Mouse (Mus musculus) midbrain, embryonic 13.5 days (tissue): ENCODE measurements at regions not wholly inside any gene's neighbourhood (a gene's known extent, or its start where the extent isn't known, plus 50 kb on each side); places are given as distances from the start of the nearest gene placed in this dataset.

ENCODE experiments used
- ATAC-seq: fragments of 200-750 bp; cut with Nextera tagmentation; 2 replicates; pipeline ENCODE4 v1.8.0; 2017; ENCODE audit warnings: mild to moderate bottlenecking, moderate TSS enrichment, moderate library complexity
- H3K27ac ChIP-seq: fragments of 300-500 bp; sonication (generic); 2 replicates; pipeline ENCODE4 v1.5.1; 2015; ENCODE audit warnings: inconsistent platforms, mild to moderate bottlenecking, moderate library complexity
- H3K27me3 ChIP-seq: fragments of 300-500 bp; sonication (generic); 2 replicates; pipeline ENCODE4 v1.6.1; 2015; ENCODE audit warnings: mild to moderate bottlenecking, inconsistent platforms
- H3K36me3 ChIP-seq: fragments of 300-500 bp; sonication (generic); 2 replicates; pipeline ENCODE4 v1.6.1; 2015; ENCODE audit warnings: mild to moderate bottlenecking, inconsistent platforms
- H3K4me1 ChIP-seq: fragments of 300-500 bp; sonication (generic); replicated peaks from 2 replicates; pipeline ENCODE4 v1.6.1; 2015; ENCODE audit warnings: inconsistent platforms
- H3K4me2 ChIP-seq: fragments of 300-500 bp; sonication (generic); replicated peaks from 2 replicates; pipeline ENCODE4 v1.6.1; 2015; ENCODE audit warnings: moderate library complexity, mild to moderate bottlenecking, inconsistent platforms
- H3K4me3 ChIP-seq: fragments of 300-500 bp; sonication (generic); replicated peaks from 2 replicates; pipeline ENCODE4 v1.5.1; 2015; ENCODE audit warnings: mild to moderate bottlenecking, inconsistent platforms
- H3K9ac ChIP-seq: fragments of 300-500 bp; sonication (generic); replicated peaks from 2 replicates; pipeline ENCODE4 v1.6.1; 2015; ENCODE audit warnings: mild to moderate bottlenecking, inconsistent platforms
- H3K9me3 ChIP-seq: fragments of 300-500 bp; sonication (generic); 2 replicates; pipeline ENCODE4 v1.6.1; 2016; ENCODE audit warnings: mild to moderate bottlenecking, inconsistent platforms
- WGBS: fragments of 180-500 bp; shearing (Covaris S2); methylation state at CpG from one replicate; pipeline ENCODE4 v1.1.7; 2015; 5-methylcytosine and 5-hydroxymethylcytosine counted together

DNA sequence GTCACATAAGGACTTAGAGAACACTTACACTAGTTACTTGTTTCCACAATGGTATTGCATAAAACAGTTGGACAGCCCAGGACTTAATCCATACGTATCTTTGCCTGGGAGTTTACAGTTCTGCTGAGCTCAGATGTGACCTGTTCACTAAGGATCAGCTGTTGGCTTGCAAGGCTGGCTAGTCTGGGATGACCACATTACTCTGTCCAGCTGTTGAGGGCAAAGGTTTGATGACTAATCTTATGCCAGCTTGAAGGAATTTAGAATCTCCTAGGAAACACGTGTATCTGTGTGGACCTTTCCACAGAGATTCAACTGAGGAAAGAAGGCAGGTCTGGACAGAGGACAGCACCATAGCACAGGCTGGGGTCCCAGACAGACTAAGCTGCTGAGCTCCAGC lies 188.7 kb upstream of the Sesn3 start:
- no peak overlapping the region for H3K4me3 ChIP-seq
- no peaks in the 10 kb centered on the region for H3K36me3 ChIP-seq
- no peak overlapping the region for H3K9ac ChIP-seq
- H3K4me2 ChIP-seq: no peak overlapping the region
- H3K4me1 ChIP-seq: 0 out of 2 replicates have a peak, but pooled peaks cover 2% of the 10 kb centered on the region
- WGBS: 64% methylated on average over 2 of the region's 2 CpGs
- H3K9me3 ChIP-seq: no peaks in the 10 kb centered on the region
- H3K27ac ChIP-seq: no peak overlapping the region
- ATAC-seq: no peak
- H3K27me3 ChIP-seq: no peaks in the 10 kb centered on the region

DNA sequence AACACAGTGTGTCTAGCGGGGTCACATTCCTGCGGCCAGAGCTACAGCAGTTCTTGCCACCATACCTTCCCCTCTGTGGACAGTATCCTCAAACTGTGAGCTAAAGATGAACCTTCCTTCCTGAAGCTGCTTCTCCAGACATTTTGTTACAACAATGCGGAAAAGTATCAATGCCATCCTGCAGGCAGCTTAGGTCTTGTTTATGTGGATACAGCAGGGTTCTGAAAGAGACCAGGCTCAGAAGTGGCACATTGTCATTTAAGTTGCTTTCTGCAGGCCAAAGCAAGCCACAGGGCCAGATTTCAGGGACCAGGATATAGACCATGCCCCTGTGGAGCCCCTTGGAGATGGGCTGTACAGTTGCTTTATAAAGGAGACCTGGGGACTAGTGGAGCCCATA lies 188.3 kb upstream of the Sesn3 start:
- 95% methylated on average over 3 of the region's 3 CpGs for whole genome bisulfite sequencing
- no peak overlapping the region for H3K4me2 ChIP-seq
- H3K27me3 ChIP-seq: no peaks in the 10 kb centered on the region
- no peak for ATAC-seq
- H3K27ac ChIP-seq: no peak overlapping the region
- no peaks in the 10 kb centered on the region for H3K9me3 ChIP-seq
- H3K4me1 ChIP-seq: 0 out of 2 replicates have a peak, but pooled peaks cover 2% of the 10 kb centered on the region
- H3K4me3 ChIP-seq: no peak overlapping the region
- H3K36me3 ChIP-seq: no peaks in the 10 kb centered on the region
- H3K9ac ChIP-seq: no peak overlapping the region

DNA sequence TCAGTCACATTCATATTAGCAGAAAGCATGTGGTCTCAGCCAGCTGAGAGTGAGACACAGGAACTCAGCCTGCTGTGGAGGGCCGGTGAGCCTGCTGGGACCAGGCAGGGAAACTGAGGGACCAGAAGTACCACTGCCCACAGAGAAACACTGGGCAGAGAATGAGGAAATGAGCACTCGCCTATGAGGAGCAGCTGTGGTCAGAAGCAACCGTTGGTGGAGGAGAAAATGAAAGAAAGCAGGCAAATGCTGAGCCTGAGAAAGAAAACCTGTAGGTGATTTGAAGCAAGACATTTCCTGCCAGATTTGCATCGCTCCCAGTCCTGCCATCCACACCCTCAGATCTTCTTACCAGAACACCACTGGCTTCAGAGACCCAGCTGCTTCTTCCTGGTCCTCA lies 187.0 kb upstream of the Sesn3 start:
- no peaks in the 10 kb centered on the region for H3K9me3 ChIP-seq
- H3K27ac ChIP-seq: no peak overlapping the region
- H3K36me3 ChIP-seq: no peaks in the 10 kb centered on the region
- H3K4me1 ChIP-seq: 0 out of 2 replicates have a peak, but pooled peaks cover 2% of the 10 kb centered on the region
- H3K4me3 ChIP-seq: no peak overlapping the region
- ATAC-seq: no peak
- H3K27me3 ChIP-seq: no peaks in the 10 kb centered on the region
- H3K4me2 ChIP-seq: no peak overlapping the region
- WGBS: 85% methylated on average over 4 of the region's 4 CpGs
- no peak overlapping the region for H3K9ac ChIP-seq

DNA sequence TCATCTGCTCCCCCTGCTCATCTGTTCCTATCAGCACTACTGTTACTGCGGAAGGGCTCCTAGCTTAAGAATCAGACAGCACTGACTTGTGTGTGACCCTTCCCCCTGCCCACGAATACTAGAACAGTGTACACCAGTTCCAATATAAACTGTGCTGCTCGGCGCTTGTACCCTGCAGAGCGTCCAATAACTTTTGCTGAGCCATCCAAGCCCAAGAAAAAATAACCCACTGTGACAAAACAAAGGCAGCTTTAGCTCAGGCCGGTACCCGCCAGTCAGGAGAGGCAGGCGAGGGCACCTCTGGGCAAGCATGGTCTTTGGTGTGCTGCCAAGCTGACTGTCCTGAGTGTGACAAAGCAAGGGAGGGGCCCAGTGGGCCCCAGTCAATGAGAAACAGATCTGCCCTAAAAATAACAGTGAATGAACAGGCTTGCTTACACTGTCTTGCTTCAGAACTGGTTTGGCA lies 185.0 kb upstream of the Sesn3 start:
- H3K9me3 ChIP-seq: no peaks in the 10 kb centered on the region
- H3K9ac ChIP-seq: no peak overlapping the region
- H3K36me3 ChIP-seq: no peaks in the 10 kb centered on the region
- 0 out of 2 replicates have a peak, but pooled peaks cover 2% of the 10 kb centered on the region for H3K4me1 ChIP-seq
- H3K4me3 ChIP-seq: no peak overlapping the region
- ATAC-seq: peak; percentile 82
- WGBS: 62% methylated on average over 8 of the region's 8 CpGs
- H3K27ac ChIP-seq: no peak overlapping the region
- no peaks in the 10 kb centered on the region for H3K27me3 ChIP-seq
- no peak overlapping the region for H3K4me2 ChIP-seq

DNA sequence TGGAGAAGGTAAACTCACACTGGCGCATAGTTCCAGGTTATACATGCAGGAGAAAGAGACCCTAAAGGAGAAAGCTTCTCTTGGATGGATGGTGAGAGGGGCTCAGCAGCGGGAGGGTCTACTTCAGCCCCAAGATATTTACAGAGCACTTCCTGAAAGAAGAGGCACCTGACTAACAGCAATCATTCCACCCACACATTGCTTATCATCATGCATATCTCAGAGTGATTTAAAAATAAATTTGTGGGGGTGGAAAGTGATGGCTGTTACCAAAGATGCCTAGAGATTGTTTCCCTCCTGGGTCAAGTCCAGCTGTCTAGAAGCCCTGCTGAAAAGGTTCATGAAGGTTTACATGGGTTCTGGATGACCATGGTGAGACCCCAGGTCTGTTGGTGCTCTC lies 184.4 kb upstream of the Sesn3 start:
- H3K27me3 ChIP-seq: no peaks in the 10 kb centered on the region
- no peaks in the 10 kb centered on the region for H3K36me3 ChIP-seq
- H3K4me3 ChIP-seq: no peak overlapping the region
- WGBS: 86% methylated on average over 2 of the region's 2 CpGs
- no peak overlapping the region for H3K4me2 ChIP-seq
- H3K4me1 ChIP-seq: 0 out of 2 replicates have a peak, but pooled peaks cover 2% of the 10 kb centered on the region
- H3K9ac ChIP-seq: no peak overlapping the region
- ATAC-seq: no peak
- no peak overlapping the region for H3K27ac ChIP-seq
- H3K9me3 ChIP-seq: no peaks in the 10 kb centered on the region

DNA sequence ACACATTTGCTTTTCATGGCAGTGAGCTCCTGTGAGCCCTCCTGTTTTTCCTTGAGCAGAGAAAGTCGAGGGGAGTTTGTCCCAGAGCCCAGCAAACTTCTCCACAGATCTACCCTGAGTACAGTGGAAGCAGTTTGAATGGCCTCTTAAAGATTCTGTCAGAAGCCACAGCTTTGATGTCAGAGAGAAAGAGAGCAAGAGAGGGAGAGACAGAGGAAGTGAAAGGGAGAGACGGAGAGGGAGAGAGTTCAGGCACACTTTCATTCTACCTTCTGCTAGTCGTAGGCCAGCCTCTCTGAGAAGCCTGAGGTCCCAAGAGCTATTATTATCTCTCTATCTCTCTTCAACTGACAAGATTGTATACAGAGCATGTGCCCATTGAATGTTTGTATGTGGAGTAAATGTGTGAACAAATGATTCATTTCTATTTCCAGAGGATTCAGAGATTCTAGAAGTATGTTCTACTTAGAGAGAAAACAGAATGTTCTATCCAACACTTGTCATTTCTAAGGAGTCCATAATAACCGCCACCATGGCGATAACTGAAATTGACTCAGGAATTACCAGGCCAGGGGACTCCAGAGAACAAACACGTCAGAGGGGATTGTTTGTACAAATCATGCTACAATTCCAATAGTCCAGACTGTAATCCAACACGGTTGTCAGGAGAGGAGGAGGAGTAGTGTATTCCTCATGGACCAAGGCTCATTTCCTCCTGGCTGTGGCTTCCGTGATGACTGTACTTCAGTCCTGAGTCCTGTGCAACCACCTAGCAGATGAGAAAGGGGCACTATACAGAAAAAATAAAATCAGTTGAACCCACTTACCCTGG lies 183.6 kb upstream of the Sesn3 start:
- Histone ChIP-seq H3K4me1 (0 out of 2 replicates have a peak, but pooled peaks cover 2% of the 10 kb centered on the region), H3K27ac (no peak overlapping the region), H3K27me3 (no peaks in the 10 kb centered on the region), H3K9me3 (no peaks in the 10 kb centered on the region), H3K4me2 (no peak overlapping the region), H3K36me3 (no peaks in the 10 kb centered on the region), H3K4me3 (no peak overlapping the region), H3K9ac (no peak overlapping the region)
- ATAC-seq: no peak
- 76% methylated on average over 8 of the region's 8 CpGs for WGBS

DNA sequence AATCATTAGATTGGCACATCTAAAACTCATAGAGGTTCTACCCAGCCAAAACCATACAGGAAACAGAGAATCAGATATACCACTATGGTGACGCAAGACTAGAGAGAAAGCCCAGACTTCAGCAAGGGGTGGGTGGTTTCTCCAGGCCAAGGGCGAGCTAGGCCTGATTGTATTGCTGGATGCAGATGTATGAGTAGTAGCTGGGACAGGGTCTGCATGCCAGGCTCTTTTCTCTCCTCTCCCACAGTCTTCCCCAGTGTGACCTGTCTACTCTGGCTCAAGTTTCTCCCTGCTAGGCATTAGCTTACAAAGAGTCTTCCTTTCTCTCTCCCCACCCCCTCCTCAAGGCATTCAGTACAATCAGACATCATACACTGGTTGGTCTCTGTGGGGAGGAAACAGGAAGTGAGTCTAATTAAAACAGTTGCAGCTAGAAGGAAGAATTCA lies 181.8 kb upstream of the Sesn3 start:
- ATAC-seq: no peak
- H3K4me2 ChIP-seq: no peak overlapping the region

DNA sequence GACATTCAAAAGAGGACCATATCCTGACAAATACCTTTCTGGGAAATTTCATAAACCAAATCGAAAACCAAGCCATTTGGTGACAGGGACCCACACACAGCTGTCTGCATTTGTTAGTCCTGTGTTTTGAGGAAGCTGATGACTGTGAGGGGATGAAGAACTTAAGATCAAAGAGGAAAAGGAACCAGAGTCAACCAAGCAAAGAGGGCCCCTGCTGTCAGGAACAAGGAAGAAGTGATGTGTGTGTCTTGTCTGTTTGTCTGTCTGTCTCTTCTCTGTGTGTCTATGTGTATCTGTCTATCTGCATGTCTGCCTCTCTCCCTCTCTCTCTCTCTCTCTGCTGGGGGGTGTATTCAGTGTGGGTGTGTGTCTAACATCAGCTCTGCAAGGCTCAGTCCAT lies 171.3 kb upstream of the Sesn3 start:
- ATAC-seq: no peak
- no peaks in the 10 kb centered on the region for H3K9me3 ChIP-seq
- no peaks in the 10 kb centered on the region for H3K4me1 ChIP-seq
- H3K4me2 ChIP-seq: no peak overlapping the region
- H3K27me3 ChIP-seq: no peaks in the 10 kb centered on the region
- no peak overlapping the region for H3K4me3 ChIP-seq
- 76% methylated on average over 1 of the region's 1 CpGs for WGBS
- no peak overlapping the region for H3K27ac ChIP-seq
- H3K9ac ChIP-seq: no peak overlapping the region
- no peaks in the 10 kb centered on the region for H3K36me3 ChIP-seq

More for the DNA sequence above, 181.8 kb upstream of the Sesn3 start:
- Histone ChIP-seq H3K4me1 (0 out of 2 replicates have a peak, but pooled peaks cover 2% of the 10 kb centered on the region), H3K36me3 (no peaks in the 10 kb centered on the region), H3K27me3 (no peaks in the 10 kb centered on the region), H3K9ac (no peak overlapping the region), H3K27ac (no peak overlapping the region), H3K4me3 (no peak overlapping the region), H3K9me3 (no peaks in the 10 kb centered on the region)
- 75% methylated on average over 2 of the region's 2 CpGs for WGBS

DNA sequence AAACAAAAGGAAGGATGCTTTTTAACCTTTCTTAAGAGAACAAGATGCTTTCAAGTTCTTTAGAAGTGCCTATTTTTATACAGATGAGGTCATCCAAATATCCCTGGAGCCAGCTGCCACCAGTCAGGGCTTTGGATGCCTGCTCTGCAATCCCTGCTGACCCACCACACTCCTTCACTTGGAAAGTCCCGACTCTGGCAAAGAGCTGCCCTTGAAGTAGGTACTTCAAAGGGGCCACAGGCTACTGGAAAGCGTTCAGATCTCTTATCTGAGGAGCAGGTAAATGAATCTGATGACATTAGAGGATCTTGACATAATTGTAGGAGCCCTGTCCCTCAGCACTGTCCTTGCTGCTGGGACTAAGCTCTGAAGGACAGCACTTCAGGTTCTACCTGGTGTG lies 169.9 kb upstream of the Sesn3 start:
- no peak overlapping the region for H3K4me3 ChIP-seq
- WGBS: 73% methylated on average over 2 of the region's 2 CpGs

DNA sequence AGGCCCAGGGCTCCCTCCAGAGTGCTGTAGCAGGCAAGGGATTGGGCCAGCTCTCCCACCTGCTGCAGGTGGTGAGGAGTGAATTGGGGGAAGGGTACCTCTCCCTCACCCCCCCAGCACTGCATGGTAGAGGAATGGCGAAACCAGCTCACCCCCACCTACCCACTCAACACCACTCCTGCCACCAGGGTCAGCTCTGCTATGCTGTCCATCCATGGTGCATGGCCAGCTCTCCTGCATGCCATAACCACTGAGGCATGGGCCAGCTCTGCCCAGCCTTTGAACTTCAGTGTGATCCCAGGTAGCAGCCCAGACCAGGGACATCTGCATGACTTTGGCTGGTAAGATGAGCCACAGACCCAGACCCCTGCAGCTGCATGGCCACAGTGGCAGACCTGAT lies 168.5 kb upstream of the Sesn3 start:
- WGBS: 73% methylated on average over 1 of the region's 1 CpGs
- Histone ChIP-seq H3K4me2 (no peak overlapping the region), H3K36me3 (no peaks in the 10 kb centered on the region), H3K9me3 (no peaks in the 10 kb centered on the region), H3K27me3 (no peaks in the 10 kb centered on the region), H3K9ac (no peak overlapping the region), H3K4me1 (0 out of 2 replicates have a peak, but pooled peaks cover 3% of the 10 kb centered on the region), H3K27ac (no peak overlapping the region), H3K4me3 (no peak overlapping the region)
- 0 out of 2 replicates have a peak, but pooled peaks have one; percentile 24 for ATAC-seq

More for the DNA sequence above, 169.9 kb upstream of the Sesn3 start:
- no peak for ATAC-seq
- Histone ChIP-seq H3K27ac (no peak overlapping the region), H3K9me3 (no peaks in the 10 kb centered on the region), H3K9ac (no peak overlapping the region), H3K27me3 (no peaks in the 10 kb centered on the region), H3K4me2 (no peak overlapping the region), H3K4me1 (no peaks in the 10 kb centered on the region), H3K36me3 (no peaks in the 10 kb centered on the region)

DNA sequence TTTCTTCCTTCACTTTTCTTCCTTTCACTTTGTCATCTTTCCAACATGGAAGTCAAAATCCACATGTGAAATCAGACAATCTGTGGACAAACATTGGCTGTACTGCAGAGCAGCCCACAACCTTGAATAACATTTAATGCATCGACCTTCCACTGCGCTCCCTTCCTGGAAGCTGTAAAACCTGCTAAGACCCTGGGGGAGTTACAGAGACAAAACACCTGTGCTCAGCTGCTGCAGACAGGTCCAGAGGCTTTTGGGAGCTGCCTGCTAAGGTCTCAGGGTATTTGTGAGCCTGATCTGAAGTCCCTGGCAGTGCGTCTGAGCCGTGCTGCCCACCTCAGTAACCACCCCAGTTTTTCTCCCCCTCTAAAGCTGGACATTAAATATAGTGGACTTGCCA lies 166.1 kb upstream of the Sesn3 start:
- 92% methylated on average over 4 of the region's 4 CpGs for WGBS
- no peak overlapping the region for H3K4me3 ChIP-seq

DNA sequence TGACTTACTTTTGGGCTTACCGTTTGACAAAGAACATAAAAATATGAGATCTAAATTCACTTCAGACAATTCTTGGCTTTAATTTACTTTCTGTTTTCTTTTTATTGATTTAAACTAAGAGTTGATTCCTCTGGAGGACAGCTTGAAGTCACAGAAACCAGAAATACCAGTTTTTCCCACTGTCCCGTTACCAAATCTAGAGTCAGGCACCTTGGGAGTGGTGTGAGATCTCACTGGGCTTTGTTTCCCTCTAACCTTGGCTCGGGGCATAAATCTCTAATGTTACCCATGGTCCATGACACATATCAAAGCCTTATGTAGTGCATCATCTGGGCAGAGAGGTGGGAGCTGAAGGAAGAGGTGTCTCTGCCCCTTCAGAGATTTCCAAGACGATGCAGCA lies 165.4 kb upstream of the Sesn3 start:
- Histone ChIP-seq H3K27me3 (no peaks in the 10 kb centered on the region), H3K4me3 (no peak overlapping the region), H3K36me3 (no peaks in the 10 kb centered on the region), H3K9me3 (no peaks in the 10 kb centered on the region), H3K4me2 (no peak overlapping the region), H3K4me1 (peaks cover 3% of the 10 kb centered on the region; the same call in 1 of the 2 replicates), H3K9ac (no peak overlapping the region), H3K27ac (no peak overlapping the region)
- no peak for ATAC-seq
- 89% methylated on average over 4 of the region's 4 CpGs for WGBS

More for the DNA sequence above, 166.1 kb upstream of the Sesn3 start:
- Histone ChIP-seq H3K4me1 (peaks cover 3% of the 10 kb centered on the region; the same call in 1 of the 2 replicates), H3K9me3 (no peaks in the 10 kb centered on the region), H3K9ac (no peak overlapping the region), H3K27me3 (no peaks in the 10 kb centered on the region), H3K4me2 (no peak overlapping the region), H3K36me3 (no peaks in the 10 kb centered on the region), H3K27ac (no peak overlapping the region)
- no peak for ATAC-seq
